Mouse (Mus musculus) myocyte (in vitro differentiated cells): ENCODE measurements around the gene Adgrl2.

Experiments
- MAX ChIP-seq: IDR thresholded peaks from one replicate; pipeline ENCODE4 v1.6.1; 2011; ENCODE audit warnings: low read depth, mild to moderate bottlenecking, control low read depth
- MYOG ChIP-seq, 3 experiments: IDR thresholded peaks; one replicate each; pipeline ENCODE4 v1.6.1; 2011; ENCODE audit warnings: control low read depth in 2 of 3, low read depth in 2 of 3, mild to moderate bottlenecking in 2 of 3; ENCODE audit not compliant: insufficient read length in 2 of 3, control insufficient read depth in 1 of 3, insufficient read depth in 1 of 3
- POLR2A ChIP-seq: IDR thresholded peaks from one replicate; pipeline ENCODE4 v1.6.1; 2011; ENCODE audit warnings: low read depth, mild to moderate bottlenecking, control low read depth, moderate library complexity; ENCODE audit not compliant: insufficient read length

- TF ChIP-seq POLR2A, result no peak
- no peak for TF ChIP-seq MYOG (IDR thresholded peaks at IDR 0.05; ENCODE audit: control insufficient read depth in 1 of 3, insufficient read depth in 1 of 3, insufficient read length in 2 of 3, low read depth in 2 of 3)
- no peak for TF ChIP-seq MAX
Observed at GRCm38 (mm10) chr3:148823551-148823950, 166.8 kb downstream of the Adgrl2 start.
